Mouse (Mus musculus) limb, embryonic 11.5 days (tissue): Measurements from ENCODE around the gene Psmd14. TPM values are rescaled to one million over a fixed set of nuclear protein-coding genes. Genes with fewer than 3 reads are reported as not detected.

ENCODE experiments used
- ATAC-seq: fragments of 200-750 bp; cut with Nextera tagmentation; 2 replicates; pipeline ENCODE4 v1.8.0; 2017; ENCODE audit warnings: low read depth; ENCODE audit not compliant: insufficient number of reproducible peaks, low FRiP score, low TSS enrichment
- DNase-seq: peaks from one replicate; pipeline ENCODE4 v3.0.0-alpha.2; 2015; ENCODE audit warnings: low spot score
- H3K27ac ChIP-seq: fragments of 300-500 bp; sonication (generic); replicated peaks from 2 replicates; pipeline ENCODE4 v1.5.1; 2014; ENCODE audit warnings: low read depth, mild to moderate bottlenecking, low read length
- H3K27me3 ChIP-seq: fragments of 300-500 bp; sonication (generic); 2 replicates; pipeline ENCODE4 v1.6.1; 2014; ENCODE audit warnings: mild to moderate bottlenecking, low read length, mixed read lengths; ENCODE audit not compliant: control insufficient read depth, insufficient read depth
- H3K36me3 ChIP-seq: fragments of 300-500 bp; sonication (generic); 2 replicates; pipeline ENCODE4 v1.6.1; 2014; ENCODE audit warnings: mild to moderate bottlenecking, low read length, moderate library complexity, mixed read lengths; ENCODE audit not compliant: control insufficient read depth, insufficient read depth
- H3K4me1 ChIP-seq: fragments of 300-500 bp; sonication (generic); 2 replicates; pipeline ENCODE4 v1.6.1; 2014; ENCODE audit warnings: low read length, mixed read lengths; ENCODE audit not compliant: control insufficient read depth, insufficient read depth
- H3K4me2 ChIP-seq: fragments of 300-500 bp; sonication (generic); 2 replicates; pipeline ENCODE4 v1.6.1; 2014; ENCODE audit warnings: low read depth, mild to moderate bottlenecking, moderate library complexity; ENCODE audit not compliant: severe bottlenecking
- H3K4me3 ChIP-seq: fragments of 300-500 bp; sonication (generic); 2 replicates; pipeline ENCODE4 v1.5.1; 2014; ENCODE audit warnings: low read depth, low read length
- H3K9ac ChIP-seq: fragments of 300-500 bp; sonication (generic); 2 replicates; pipeline ENCODE4 v1.6.1; 2014; ENCODE audit warnings: mild to moderate bottlenecking, low read length
- H3K9me3 ChIP-seq: fragments of 300-500 bp; sonication (generic); 2 replicates; pipeline ENCODE4 v1.6.1; 2016; ENCODE audit warnings: low read length; ENCODE audit not compliant: control insufficient read depth
- WGBS: fragments of 180-500 bp; shearing (Covaris S2); extraction: QIAGEN DNeasy Blood & Tissue Kit; methylation state at CpG from one replicate; pipeline ENCODE4 v1.1.7; 2014; 5-methylcytosine and 5-hydroxymethylcytosine counted together
- polyA plus RNA-seq: library from polyadenylated mRNA; unstranded; fragments of >200 nt; fragmentation: Nextera tagmentation; extraction: Ambion mirVana; gene quantifications from 2 replicates; pipeline ENCODE4 v1.2.1, GENCODE M21; 2014

Gene Psmd14
- polyA plus RNA-seq, 1 experiment from 2014 or later, result 232 TPM

DNA sequence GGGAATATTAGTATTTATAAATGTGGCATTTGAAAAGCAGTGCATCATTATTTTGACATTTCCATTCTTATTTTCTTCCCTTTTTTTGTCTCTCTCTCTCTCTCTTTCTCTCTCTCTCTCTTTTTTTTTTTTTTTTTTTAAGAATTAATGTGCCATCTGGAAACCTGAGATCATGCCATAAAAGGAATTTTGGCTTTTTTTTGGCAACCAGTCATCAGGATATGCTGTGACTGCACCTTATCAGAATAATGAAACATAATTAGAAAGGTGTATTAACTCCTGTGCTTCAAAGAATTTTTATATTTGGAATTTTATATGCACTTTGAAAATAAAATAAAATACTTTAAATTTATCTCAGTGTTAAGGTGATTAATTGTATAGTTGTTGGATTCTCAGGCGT lies 39.2 kb downstream of the Psmd14 start:
- whole genome bisulfite sequencing, result 72% methylated on average over 1 of the region's 1 CpGs
- no peaks in the 10 kb centered on the region for H3K27me3 ChIP-seq
- no peak overlapping the region for H3K9ac ChIP-seq
- no peak for DNase-seq
- no peaks in the 10 kb centered on the region for H3K36me3 ChIP-seq
- H3K4me2 ChIP-seq, result no peak overlapping the region
- ATAC-seq, result no peak
- H3K9me3 ChIP-seq, result no peaks in the 10 kb centered on the region
- no peaks in the 10 kb centered on the region for H3K4me1 ChIP-seq
- H3K27ac ChIP-seq, result no peak overlapping the region
- no peak overlapping the region for H3K4me3 ChIP-seq

DNA sequence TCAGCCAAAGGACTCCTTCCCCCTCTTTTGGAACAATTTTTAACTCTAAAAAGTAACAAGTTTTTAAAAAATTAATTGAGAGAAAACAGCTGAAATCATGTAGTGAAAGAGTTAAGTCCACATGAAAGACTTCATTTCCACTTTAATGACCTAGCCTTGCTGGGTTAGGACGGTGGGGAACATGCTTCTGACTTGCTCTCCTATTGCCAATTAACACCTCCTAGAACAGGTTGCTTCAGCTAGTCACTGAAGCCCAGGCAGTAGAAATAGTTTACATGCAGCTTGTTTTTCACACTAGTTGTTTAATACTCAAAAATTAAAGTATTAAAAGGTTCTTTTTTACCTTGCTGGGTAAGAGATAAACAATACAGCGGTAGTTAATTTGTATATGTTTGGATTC lies 39.8 kb downstream of the Psmd14 start:
- WGBS, result 43% methylated on average over 2 of the region's 2 CpGs
- no peaks in the 10 kb centered on the region for H3K9me3 ChIP-seq
- no peak overlapping the region for H3K4me3 ChIP-seq
- no peak overlapping the region for H3K9ac ChIP-seq
- no peak overlapping the region for H3K27ac ChIP-seq
- ATAC-seq (no peak), DNase-seq (no peak)
- H3K36me3 ChIP-seq, result no peaks in the 10 kb centered on the region
- H3K27me3 ChIP-seq, result no peaks in the 10 kb centered on the region
- no peaks in the 10 kb centered on the region for H3K4me1 ChIP-seq
- H3K4me2 ChIP-seq, result no peak overlapping the region

DNA sequence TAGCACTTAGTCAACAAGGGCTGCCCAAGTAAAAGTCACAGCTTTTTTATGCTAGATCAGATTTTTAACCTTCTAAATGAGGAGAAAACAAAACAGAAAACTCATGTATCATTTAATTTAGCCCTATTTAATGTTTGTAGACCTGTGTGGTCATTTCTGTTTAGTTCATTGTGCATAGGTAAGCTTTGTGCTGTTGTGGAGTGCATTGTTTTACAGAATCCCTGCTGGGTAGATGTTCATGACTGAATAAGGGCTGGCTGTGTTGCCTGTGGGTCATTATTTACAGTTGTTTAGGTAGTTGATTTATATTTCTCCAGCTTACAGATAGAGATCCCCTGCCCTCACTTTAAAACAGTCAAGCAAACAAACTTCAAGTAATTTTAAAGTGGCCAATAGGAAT lies 40.9 kb downstream of the Psmd14 start:
- Histone ChIP-seq H3K27me3 (no peaks in the 10 kb centered on the region), H3K4me2 (no peak overlapping the region), H3K27ac (no peak overlapping the region), H3K36me3 (no peaks in the 10 kb centered on the region), H3K9me3 (no peaks in the 10 kb centered on the region), H3K4me3 (no peak overlapping the region), H3K4me1 (no peaks in the 10 kb centered on the region), H3K9ac (no peak overlapping the region)
- no peak for ATAC-seq
- no peak for DNase-seq

- Histone ChIP-seq H3K4me2 (no peak overlapping the region), H3K36me3 (no peaks in the 10 kb centered on the region), H3K27ac (no peak overlapping the region), H3K27me3 (no peaks in the 10 kb centered on the region), H3K9me3 (no peaks in the 10 kb centered on the region), H3K4me1 (no peaks in the 10 kb centered on the region), H3K4me3 (no peak overlapping the region), H3K9ac (no peak overlapping the region)
- ATAC-seq (no peak), DNase-seq (no peak)
Observed at GRCm38 (mm10) chr2:61754989-61755388, 43.5 kb downstream of the Psmd14 start.

GRCm38 (mm10) chr2:61759234-61759855 lies 47.9 kb downstream of the Psmd14 start:
- no peak overlapping the region for H3K9ac ChIP-seq
- H3K36me3 ChIP-seq, result no peaks in the 10 kb centered on the region
- no peak for ATAC-seq
- H3K9me3 ChIP-seq, result no peaks in the 10 kb centered on the region
- DNase-seq, result no peak
- no peak overlapping the region for H3K4me3 ChIP-seq
- H3K4me2 ChIP-seq, result no peak overlapping the region
- no peaks in the 10 kb centered on the region for H3K27me3 ChIP-seq
- WGBS, result 85% methylated on average over 5 of the region's 5 CpGs
- no peak overlapping the region for H3K27ac ChIP-seq
- H3K4me1 ChIP-seq, result no peaks in the 10 kb centered on the region

DNA sequence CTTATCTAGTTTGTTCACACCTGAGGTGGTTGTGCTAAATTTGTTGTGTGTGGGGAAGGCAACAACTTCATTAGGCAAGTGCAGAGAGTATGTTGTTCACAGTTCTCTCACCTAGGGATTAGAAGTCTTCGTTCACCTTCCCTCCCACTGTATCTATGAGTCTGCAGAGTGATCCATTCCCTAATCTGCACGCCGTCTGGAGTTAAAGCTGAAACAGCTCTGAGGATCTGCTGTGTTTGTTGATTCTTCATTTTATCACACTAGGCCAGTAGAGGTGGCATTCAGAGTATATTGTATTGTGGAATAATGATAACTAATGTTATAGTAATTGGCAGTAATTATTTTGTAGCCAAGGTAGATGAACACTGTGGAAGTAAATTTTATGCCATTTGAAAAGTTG lies 48.5 kb downstream of the Psmd14 start:
- Histone ChIP-seq H3K9me3 (no peaks in the 10 kb centered on the region), H3K4me2 (no peak overlapping the region), H3K36me3 (no peaks in the 10 kb centered on the region), H3K9ac (no peak overlapping the region), H3K27ac (no peak overlapping the region), H3K4me1 (no peaks in the 10 kb centered on the region), H3K27me3 (no peaks in the 10 kb centered on the region), H3K4me3 (no peak overlapping the region)
- no peak for DNase-seq
- no peak for ATAC-seq
- 84% methylated on average over 3 of the region's 3 CpGs for WGBS

DNA sequence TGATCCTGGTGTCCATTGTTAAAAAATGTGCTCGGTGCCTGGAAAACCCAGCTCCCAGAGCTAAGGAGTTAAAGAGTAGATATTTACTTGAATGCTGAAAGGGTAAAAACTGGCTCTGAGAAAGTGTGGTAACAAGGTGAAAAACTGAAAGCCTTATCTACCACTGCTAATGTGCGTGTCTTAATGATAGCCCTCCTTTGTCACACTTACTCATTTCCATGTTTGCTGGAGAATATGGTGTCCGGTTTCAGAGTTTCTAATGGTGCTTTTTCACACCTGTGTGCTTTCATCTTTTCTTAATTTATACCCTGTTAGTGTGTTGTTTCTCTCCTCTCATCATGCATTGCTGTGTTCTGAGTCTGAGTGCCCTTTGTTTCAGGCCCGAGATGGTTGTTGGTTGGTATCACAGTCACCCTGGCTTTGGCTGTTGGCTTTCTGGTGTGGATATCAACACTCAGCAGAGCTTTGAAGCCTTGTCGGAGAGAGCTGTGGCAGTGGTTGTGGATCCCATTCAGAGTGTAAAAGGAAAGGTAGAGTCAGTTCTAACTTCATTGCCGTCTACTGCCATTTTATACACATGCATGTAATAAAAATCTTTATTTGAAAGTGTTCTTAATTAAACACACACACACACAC lies 53.1 kb downstream of the Psmd14 start:
- Histone ChIP-seq H3K27ac (no peak overlapping the region), H3K36me3 (no peaks in the 10 kb centered on the region), H3K4me1 (no peaks in the 10 kb centered on the region), H3K9ac (no peak overlapping the region), H3K27me3 (no peaks in the 10 kb centered on the region), H3K4me3 (no peak overlapping the region), H3K4me2 (no peak overlapping the region), H3K9me3 (no peaks in the 10 kb centered on the region)
- ATAC-seq (no peak), DNase-seq (no peak)
- WGBS, result 56% methylated on average over 6 of the region's 6 CpGs

- Histone ChIP-seq H3K36me3 (no peaks in the 10 kb centered on the region), H3K9ac (no peak overlapping the region), H3K4me2 (no peak overlapping the region), H3K4me1 (no peaks in the 10 kb centered on the region), H3K9me3 (no peaks in the 10 kb centered on the region), H3K4me3 (no peak overlapping the region), H3K27me3 (no peaks in the 10 kb centered on the region), H3K27ac (no peak overlapping the region)
- WGBS, result 63% methylated on average over 4 of the region's 4 CpGs
- DNase-seq (no peak), ATAC-seq (no peak)
Observed at GRCm38 (mm10) chr2:61765526-61765925, 54.0 kb downstream of the Psmd14 start.

DNA sequence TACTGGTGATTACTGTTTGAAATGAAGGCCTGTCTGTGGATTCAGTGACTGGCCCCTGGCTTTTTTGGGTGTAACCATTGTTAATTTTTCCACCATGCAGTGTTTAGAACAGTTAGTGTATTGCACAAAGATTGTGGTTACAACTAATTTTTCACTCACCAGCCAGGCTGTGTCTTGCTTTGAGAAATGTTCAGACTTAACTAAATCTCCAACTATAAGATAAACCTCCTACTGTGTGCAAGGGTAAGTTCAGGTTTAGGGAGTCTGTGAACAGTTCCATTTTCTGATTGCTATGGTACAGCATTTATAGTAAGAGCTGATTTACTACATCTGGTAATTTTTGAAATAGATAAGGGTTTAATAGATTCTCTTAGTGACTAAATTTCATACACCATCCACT lies 69.3 kb downstream of the Psmd14 start:
- Histone ChIP-seq H3K27me3 (no peaks in the 10 kb centered on the region), H3K4me3 (no peak overlapping the region), H3K27ac (no peak overlapping the region), H3K36me3 (peaks cover 2% of the 10 kb centered on the region; the same call in 1 of the 2 replicates), H3K4me1 (no peaks in the 10 kb centered on the region), H3K9ac (no peak overlapping the region), H3K9me3 (no peaks in the 10 kb centered on the region), H3K4me2 (no peak overlapping the region)
- no peak for ATAC-seq
- no peak for DNase-seq
